Mouse (Mus musculus) gonadal fat pad, adult 2 months (tissue): Measurements from ENCODE around the gene Ttll8. TPM values are rescaled to one million over a fixed set of nuclear protein-coding genes. Genes with fewer than 3 reads are reported as not detected.

Source experiments
- DNase-seq: peaks from one replicate; pipeline ENCODE4 v3.0.0-alpha.2; 2012; ENCODE audit warnings: low read depth
- polyA plus RNA-seq: library from polyadenylated mRNA; depleted of rRNA; stranded (reverse); fragments of >200 nt; gene quantifications from 2 replicates; pipeline ENCODE4 v1.2.3, GENCODE M21; 2012; rRNA removed

Gene Ttll8
- polyA plus RNA-seq, result 0.45 and 0.82 TPM in 2 replicates

DNA sequence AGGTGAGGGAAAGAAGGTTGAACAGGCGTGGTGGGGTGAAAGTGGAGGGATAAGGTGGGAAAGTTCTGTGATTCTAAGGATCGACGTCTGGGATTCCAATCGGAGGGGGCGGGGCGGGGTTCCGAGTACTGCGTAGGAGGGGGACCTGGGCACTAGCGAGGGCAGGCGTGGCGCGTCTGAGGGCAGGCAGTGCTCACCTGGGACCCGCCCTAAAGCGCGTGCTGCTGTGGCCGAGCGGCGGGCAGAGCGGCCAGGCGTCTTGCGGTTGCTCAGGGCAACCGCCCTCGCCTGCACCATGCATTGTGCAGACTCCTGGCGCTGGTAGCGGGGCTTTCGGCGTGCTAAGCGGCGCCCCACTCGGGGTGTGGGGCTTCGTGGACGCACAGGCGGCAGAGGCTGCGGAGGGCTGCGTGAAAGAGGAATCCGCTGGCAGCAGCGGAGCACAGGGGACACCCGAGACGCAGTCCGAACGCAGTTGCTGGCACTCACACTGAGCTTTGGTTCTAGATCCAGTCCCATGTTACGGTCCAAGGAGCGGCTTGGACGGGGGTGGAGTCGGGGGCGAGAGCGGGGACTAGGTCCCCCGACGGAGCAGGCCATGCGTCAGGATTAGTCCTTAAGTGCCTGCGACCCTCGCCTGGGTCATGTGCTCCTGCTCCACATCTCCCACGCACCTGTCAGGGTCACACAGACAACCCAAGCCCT, at the start of gene Ttll8:
Ttll8 (minus strand) TSS at position 51 of the 705 bp plus-strand sequence.
- no peak for DNase-seq

DNA sequence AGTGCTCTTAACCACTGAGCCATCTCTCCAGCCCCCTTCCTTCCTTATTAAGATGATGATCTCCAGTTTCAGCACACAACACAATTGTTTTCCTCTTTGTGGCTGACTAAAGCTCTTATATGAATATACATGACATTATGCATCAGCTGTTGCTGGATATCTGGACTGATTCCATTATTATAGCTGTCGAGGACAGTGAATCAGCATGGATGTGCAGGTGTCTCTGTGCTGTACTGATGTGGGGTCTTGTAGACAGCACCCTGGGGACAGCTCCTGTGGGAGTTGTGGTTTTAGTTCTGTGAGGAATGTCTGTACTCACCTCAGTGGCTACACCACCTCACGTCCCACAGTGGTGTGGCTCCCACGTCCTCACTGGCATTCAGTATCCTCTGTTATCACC, 47.0 kb upstream of the Ttll8 start:
- no peak for DNase-seq

DNA sequence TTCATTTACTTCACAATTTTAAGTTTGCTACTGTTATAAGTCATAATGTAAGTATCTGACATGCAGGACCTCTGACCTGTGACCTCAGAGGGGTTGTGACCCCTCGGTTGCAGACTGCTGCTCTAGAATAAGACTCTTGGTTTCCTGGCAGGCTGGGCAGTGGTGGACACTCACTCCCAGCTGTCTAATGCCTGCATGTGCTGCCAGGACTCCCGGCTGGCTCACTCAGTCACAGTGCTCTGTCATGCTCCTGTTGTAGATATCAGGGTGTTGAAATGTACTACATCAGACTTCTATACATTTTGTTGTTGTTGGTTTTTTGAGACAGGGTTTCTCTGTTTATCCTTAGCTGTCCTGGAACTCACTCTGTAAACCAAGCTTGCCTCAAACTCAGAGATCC, 46.1 kb upstream of the Ttll8 start:
- no peak for DNase-seq

- DNase-seq, result no peak
These were observed 44.9 kb upstream of the Ttll8 start for GRCm38 (mm10) chr15:88999124-88999523.

DNA sequence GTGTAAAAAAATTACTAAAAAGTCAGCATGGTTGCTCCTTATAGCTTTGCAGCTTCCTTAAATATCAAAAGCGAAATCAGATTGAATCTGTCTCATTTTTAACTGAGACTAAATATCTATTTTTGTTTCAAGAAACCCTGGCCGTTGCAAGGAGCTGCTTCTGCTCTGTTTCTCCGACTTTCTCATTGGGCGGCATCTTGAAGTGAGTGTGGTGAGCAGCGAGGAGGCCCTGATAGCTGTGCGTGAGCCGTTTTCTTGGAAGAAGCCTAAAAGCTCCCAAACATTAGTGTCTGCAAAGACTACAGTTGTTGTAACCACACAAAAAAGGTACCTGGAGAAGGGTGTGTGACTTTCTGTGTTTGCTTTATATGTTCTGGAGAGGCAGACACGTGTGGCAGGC, 44.4 kb upstream of the Ttll8 start:
- DNase-seq, result no peak

DNA sequence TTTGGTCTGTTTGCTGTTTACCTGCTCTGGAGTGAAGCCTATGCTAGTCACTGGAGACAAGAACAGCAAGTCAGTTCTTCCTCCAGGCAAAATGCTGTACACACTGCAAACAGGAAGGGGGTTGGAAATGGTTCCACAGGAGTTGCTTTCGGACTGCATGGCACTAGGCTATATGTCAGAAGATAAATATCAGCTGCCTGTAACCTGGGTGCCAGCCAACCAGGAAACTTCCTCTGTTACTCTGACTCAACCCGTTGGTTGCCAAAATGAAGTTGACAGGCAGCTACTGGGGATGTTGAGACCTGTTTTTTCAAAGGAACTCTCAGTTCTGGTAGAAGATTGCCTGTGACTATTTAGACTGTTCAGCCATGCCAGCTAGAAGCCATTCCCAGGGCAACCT, 35.0 kb upstream of the Ttll8 start:
- DNase-seq, result peak; percentile 66

- DNase-seq, result no peak
These were observed 28.4 kb upstream of the Ttll8 start, which contains the start of gene Mov10l1 for GRCm38 (mm10) chr15:88982534-88983079. Gene Mov10l1, plus strand, starts transcription at chr15:88982909.

DNA sequence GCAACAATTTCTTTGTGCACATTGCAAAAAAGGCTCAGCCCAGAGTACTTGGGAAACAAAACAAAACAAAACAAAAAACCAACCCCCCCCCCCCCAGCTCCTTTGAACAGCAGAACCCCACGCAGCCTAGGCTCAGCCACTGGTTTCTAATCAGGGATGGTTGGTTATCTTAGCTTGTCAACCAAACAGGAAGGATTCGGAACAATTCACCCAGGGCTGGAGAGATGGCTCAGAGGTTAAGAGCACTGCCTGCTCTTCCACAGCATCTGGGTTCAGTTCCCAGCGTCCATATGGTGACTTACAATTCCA, 24.9 kb upstream of the Ttll8 start:
- DNase-seq, result no peak

- DNase-seq, result peak; percentile 81
These were observed 24.3 kb upstream of the Ttll8 start, which contains the start of gene Mlc1 for GRCm38 (mm10) chr15:88978281-88979137. Gene Mlc1, minus strand, starts transcription at chr15:88979007.

- peak; percentile 62 for DNase-seq
These were observed 18.1 kb upstream of the Ttll8 start for GRCm38 (mm10) chr15:88972300-88972699.

DNA sequence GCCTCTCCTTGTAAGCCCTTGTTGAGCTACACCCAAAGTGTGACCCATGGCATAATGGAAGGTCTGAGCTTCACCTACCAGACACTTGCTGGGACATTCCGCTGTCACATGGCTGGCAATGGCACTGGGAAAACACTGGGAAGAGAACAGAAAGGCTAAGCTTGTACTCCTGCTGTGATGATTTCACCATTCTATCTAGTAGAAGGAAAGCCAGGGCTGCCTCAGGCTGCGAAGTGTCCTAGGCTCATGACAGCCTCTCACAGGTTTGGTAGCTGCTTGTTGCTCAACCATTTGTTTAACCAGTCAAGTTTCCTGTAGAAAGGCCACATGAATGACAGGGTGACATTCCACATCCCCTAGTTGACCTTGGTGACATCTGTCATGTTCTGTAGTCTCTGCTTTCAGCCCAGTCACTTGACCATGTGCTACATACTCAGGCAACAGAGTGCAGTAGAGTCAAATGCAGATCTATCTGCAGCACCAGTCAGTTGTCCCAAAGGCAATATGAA, 9.9 kb upstream of the Ttll8 start:
- peak; percentile 72 for DNase-seq

DNA sequence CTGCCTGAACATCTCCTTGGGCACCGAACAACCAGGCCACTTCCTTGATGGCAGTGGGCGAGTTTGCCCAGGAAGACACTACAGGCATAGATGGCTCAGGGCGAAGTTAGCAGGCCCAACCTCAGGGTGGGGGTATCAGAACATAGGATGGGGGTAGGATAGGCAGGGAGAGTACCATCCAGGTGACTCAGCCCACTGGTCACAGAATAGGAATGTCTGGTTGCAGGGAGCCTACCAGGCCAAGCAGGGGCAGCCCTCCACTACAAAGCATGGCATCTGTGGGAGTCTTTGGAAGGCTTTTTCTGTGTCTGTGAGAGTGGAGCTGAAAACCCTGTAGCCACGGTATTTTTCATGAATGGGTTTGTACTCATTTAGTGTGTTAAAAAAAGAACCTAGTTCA, 3.3 kb upstream of the Ttll8 start:
- DNase-seq, result no peak

DNA sequence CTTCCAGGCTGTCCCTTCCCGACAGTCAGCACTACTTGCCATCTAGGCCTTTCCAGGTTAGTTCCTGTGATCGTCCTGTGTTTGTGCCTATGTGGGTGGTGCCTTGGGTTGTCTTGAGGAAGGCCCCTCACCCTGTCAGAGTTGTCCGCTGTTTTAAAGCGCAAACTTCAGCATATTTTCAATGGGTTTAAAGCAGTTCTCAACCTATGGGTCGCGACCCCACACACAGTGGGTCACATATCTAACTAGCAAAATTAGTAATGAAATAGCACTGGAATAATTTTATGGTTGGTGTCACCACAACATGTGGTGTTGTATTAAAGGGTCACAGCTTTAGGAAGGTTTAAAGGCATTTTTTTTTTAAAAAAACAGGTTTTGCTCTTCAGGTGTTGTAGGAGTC, 1.1 kb upstream of the Ttll8 start:
- no peak for DNase-seq

GRCm38 (mm10) chr15:88951246-88951645, 3.0 kb downstream of the Ttll8 start:
- no peak for DNase-seq

DNA sequence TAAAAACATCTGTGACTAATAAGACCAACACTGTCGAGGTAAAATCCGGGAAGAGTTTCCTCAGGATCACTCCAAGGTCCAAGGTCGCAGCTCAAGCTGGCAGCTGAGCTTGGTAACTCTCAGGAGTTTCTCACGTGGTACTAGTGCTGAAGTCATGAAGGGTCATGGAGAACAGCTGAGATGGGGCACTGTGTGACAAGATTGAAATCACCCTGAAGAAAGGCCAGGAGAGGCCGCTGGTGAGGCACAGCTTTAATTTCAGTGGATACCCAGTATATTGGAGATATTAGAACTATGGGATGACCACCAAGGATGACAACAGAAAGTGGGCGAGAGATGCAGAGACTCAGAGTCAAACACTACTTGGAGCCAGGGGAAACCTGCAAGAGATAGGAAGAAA, 7.4 kb downstream of the Ttll8 start:
- DNase-seq, result no peak

DNA sequence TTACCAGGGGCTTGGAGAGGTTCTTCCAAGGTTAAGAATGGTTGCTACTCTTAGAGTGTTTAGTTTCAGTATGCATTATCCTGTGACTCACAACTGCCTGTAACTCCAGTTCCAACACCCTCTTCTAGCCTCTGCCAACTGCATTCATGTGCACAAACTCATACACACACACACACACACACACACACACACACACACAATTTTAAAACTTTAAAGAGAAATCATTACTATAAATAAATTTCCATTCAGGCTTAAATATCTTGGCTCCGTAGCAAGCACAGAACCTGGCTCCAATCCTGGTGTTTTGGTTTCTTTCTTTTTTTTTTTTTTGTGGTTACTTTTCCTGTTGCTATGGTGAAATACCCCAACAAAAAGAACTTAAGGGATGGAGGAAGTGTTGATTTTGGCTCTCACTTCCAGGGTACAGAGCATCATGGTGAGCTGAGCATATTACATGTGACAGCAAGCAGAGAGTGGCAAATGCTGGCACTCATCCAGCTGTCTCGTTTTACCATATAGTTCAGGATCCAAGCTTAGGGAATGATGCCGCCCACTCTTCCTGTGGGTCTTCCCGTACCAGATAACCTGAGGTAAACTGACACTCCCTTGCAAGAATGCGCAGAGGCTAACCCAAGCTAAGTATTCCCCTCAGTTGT, 10.2 kb downstream of the Ttll8 start:
- DNase-seq, result no peak

GRCm38 (mm10) chr15:88942783-88943182, 11.4 kb downstream of the Ttll8 start:
- no peak for DNase-seq

DNA sequence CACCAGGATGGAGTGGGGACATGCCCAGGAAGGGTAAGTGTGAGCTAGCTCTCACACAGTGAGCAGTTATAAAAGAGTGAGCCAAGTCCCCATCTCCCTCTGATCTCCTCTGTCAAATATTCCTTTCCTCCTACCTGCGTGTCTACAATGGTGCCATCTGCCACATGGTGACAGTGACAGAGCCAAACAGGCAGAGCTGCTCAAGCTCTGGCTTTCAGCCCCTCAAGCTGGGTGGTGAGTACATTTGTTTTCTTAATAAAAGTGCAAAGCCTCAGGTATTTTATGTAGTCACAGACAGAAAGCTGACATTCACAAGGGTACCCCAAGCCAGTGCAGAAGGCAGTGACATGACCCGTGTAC, 16.9 kb downstream of the Ttll8 start:
- no peak for DNase-seq

DNA sequence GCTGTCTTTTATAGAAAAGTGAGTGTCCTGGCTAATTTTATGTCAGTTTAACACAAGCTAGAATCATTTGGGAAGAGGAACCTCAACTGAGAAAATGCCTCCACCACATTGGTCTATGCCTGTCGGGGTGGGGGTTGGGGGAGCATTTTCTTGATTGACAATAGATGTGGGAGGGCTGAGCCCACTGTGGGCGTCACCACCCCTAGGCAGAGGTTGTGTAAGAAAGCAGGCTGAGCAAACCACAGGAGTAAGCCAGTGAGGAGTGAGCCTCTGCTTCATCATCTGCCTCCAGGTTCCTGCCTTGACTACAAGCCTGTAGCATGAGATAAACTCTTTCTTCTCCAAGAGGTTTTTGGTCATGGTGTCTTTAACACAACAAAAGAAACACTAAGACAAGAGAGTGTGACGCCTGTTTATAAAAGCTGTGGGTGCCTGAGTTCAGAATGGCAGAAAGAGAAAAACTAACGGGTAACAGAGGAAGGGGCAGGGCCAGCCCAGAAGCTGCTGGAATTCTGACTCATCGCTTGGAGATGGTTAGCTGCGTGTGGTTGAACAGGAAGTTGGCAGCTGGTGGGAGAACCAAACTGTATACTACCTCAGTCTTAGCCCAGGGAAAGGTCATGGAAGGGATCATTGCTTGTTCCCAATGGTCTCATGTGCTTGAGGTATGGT, 17.5 kb downstream of the Ttll8 start:
- DNase-seq, result no peak

DNA sequence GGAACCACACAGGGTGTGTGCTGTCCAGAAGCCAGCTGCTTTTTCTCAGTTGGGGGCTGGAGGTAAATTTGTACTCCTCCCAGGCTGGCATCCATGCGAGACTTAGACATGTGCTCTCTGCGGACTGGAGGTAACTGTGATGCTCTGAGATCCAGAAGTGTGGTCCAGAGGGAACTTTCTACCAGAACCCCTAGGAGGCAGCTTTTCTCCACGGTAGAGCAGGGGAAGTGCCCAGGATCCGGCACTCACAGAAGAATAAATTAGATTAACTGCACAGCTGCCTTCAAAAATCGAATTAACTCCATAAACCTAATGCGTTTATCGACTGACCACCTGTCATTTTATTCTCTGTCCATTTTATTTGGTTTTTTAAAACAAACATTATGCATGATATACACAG, 20.1 kb downstream of the Ttll8 start:
- DNase-seq, result no peak

- no peak for DNase-seq
These were observed 21.6 kb downstream of the Ttll8 start for GRCm38 (mm10) chr15:88932667-88933066.

GRCm38 (mm10) chr15:88921992-88922310, 32.3 kb downstream of the Ttll8 start:
- DNase-seq, result no peak
